Mouse (Mus musculus) gastrocnemius, postnatal 4 days (tissue): ENCODE measurements around the gene Ms4a6d. TPM values are rescaled to one million over a fixed set of nuclear protein-coding genes. Genes with fewer than 3 reads are reported as not detected.
"Not testable (repeated sequence)": the region's sequence is repeated elsewhere in the genome, so short reads cannot be mapped to it uniquely, and the experiment has no call there.

Source experiments
- DNase-seq, 2 experiments: peaks; one replicate each; pipeline ENCODE4 v3.0.0; 2021 to 2022; ENCODE audit warnings: low spot score in 2 of 2, mixed read lengths in 2 of 2
- total RNA-seq, 2 experiments: library from RNA; stranded (reverse); gene quantifications; 2 replicates each; pipeline ENCODE4 v1.2.3; 2021

The Ms4a6d gene
- total RNA-seq, 2 experiments from 2014 or later: 4.1 to 4.5 TPM

- DNase-seq: no peak
Observed at GRCm38 (mm10) chr19:11574965-11575364, 29.7 kb downstream of the Ms4a6d start.

- DNase-seq: not testable (repeated sequence)
Observed at GRCm38 (mm10) chr19:11559560-11559959, 45.1 kb downstream of the Ms4a6d start.

GRCm38 (mm10) chr19:11554726-11555125 is 49.9 kb downstream of the Ms4a6d start:
- no peak for DNase-seq

GRCm38 (mm10) chr19:11547911-11548310 is 56.7 kb downstream of the Ms4a6d start:
- no peak for DNase-seq

- DNase-seq: not testable (repeated sequence)
Observed at GRCm38 (mm10) chr19:11544383-11544782, 60.3 kb downstream of the Ms4a6d start.

- DNase-seq: not testable (repeated sequence)
Observed at GRCm38 (mm10) chr19:11540166-11540821, 64.4 kb downstream of the Ms4a6d start.

- no peak for DNase-seq
Observed at GRCm38 (mm10) chr19:11537336-11537735, 67.3 kb downstream of the Ms4a6d start.

Other genes starting within 250 kb of the Ms4a6d start
- gene Ms4a4a, start 229.3 kb downstream of the Ms4a6d start, total RNA-seq: 1 to 10 TPM; 5.9 to 8.5 TPM
- gene Ms4a4c, start 200.1 kb downstream of the Ms4a6d start, total RNA-seq: not detected
- under 1 TPM; 0.47 to 0.56 TPM for gene Ms4a4b, start 161.3 kb downstream of the Ms4a6d start, total RNA-seq
- 10 to 100 TPM in 1 of 2 experiments, 1 to 10 TPM in 1; 6.9 to 10.3 TPM for gene Ms4a6c, start 135.5 kb downstream of the Ms4a6d start, total RNA-seq
- gene Gm8369, start 118.9 kb downstream of the Ms4a6d start, total RNA-seq: under 1 TPM in 1 of 2 experiments, not detected in 1; 0.29 TPM
- gene Ms4a6b, start 88.3 kb downstream of the Ms4a6d start, total RNA-seq: 1 to 10 TPM; 6.2 to 7.1 TPM
- gene Ms4a4d, start 68.0 kb downstream of the Ms4a6d start, total RNA-seq: 1 to 10 TPM; 1.2 to 1.7 TPM
- 1 to 10 TPM; 1.0 to 1.8 TPM for gene Ms4a2, start 18.9 kb upstream of the Ms4a6d start, total RNA-seq
- gene Ms4a3, start 36.0 kb upstream of the Ms4a6d start, total RNA-seq: not detected
- gene Oosp2, start 55.7 kb upstream of the Ms4a6d start, total RNA-seq: not detected
- gene Oosp1, start 86.3 kb upstream of the Ms4a6d start, total RNA-seq: not detected
- gene Oosp3, start 92.2 kb upstream of the Ms4a6d start, total RNA-seq: not detected
- not detected for gene Gif, start 142.7 kb upstream of the Ms4a6d start, total RNA-seq
- 10 to 100 TPM; 40.0 to 40.7 TPM for gene Mrpl16, start 165.5 kb upstream of the Ms4a6d start, total RNA-seq
- gene Stx3, start 214.6 kb upstream of the Ms4a6d start, total RNA-seq: 1 to 10 TPM; 1.2 to 2.1 TPM
- not detected for gene Olfr1417, start 234.4 kb upstream of the Ms4a6d start, total RNA-seq